Mouse (Mus musculus) MEL (cell line): Measurements from ENCODE around the gene Col6a3. TPM values are rescaled to one million over a fixed set of nuclear protein-coding genes. Genes with fewer than 3 reads are reported as not detected.

Experiments
- DNase-seq: peaks from one replicate; pipeline ENCODE4 v3.0.0; 2011; ENCODE audit warnings: low read depth, low spot score
- H3K27ac ChIP-seq: 2 replicates; pipeline ENCODE4 v1.5.1; 2012; ENCODE audit warnings: low read depth, mild to moderate bottlenecking, control low read depth, low read length, moderate library complexity; ENCODE audit not compliant: control insufficient read depth
- H3K27me3 ChIP-seq, 2 experiments: fragments of 150-350 bp in 1 of 2; sonication (generic) in 1 of 2; 2 replicates each; pipeline ENCODE4 v1.6.1; 2012; ENCODE audit warnings: low read length in 2 of 2, mild to moderate bottlenecking in 2 of 2, improper control_type of control experiment in 1 of 2, moderate library complexity in 1 of 2; ENCODE audit not compliant: insufficient read depth in 2 of 2, control insufficient read depth in 1 of 2
- H3K36me3 ChIP-seq, 2 experiments: 2 replicates each; pipeline ENCODE4 v1.6.1; 2012 to 2014; ENCODE audit warnings: low read length in 2 of 2, improper control_type of control experiment in 1 of 2, inconsistent platforms in 1 of 2, mild to moderate bottlenecking in 1 of 2; ENCODE audit not compliant: insufficient read depth in 2 of 2, control insufficient read depth in 1 of 2
- H3K4me1 ChIP-seq, 2 experiments: fragments of 150-350 bp in 1 of 2; sonication (generic) in 1 of 2; 2 replicates each; pipeline ENCODE4 v1.6.1; 2012; ENCODE audit warnings: low read length in 2 of 2, improper control_type of control experiment in 1 of 2, mild to moderate bottlenecking in 1 of 2; ENCODE audit not compliant: insufficient read depth in 2 of 2, control insufficient read depth in 1 of 2
- H3K4me3 ChIP-seq, 2 experiments: fragments of 150-350 bp in 1 of 2; sonication (generic) in 1 of 2; 2 replicates each; pipeline ENCODE4 v1.5.1; 2012; ENCODE audit warnings: low read depth in 2 of 2, low read length in 2 of 2, mild to moderate bottlenecking in 2 of 2, moderate library complexity in 2 of 2, control low read depth in 1 of 2, improper control_type of control experiment in 1 of 2; ENCODE audit not compliant: control insufficient read depth in 1 of 2, insufficient read depth in 1 of 2
- H3K79me2 ChIP-seq: 2 replicates; pipeline ENCODE4 v1.6.1; 2012; ENCODE audit warnings: mild to moderate bottlenecking, low read length, moderate library complexity; ENCODE audit not compliant: control insufficient read depth, poor library complexity, insufficient read depth
- H3K9ac ChIP-seq: 2 replicates; pipeline ENCODE4 v1.6.1; 2012; ENCODE audit warnings: low read depth, mild to moderate bottlenecking, control low read depth, low read length, moderate library complexity; ENCODE audit not compliant: control insufficient read depth, poor library complexity, severe bottlenecking
- H3K9me3 ChIP-seq: fragments of 150-350 bp; sonication (generic); replicated peaks from 2 replicates; pipeline ENCODE4 v1.6.1; 2012; ENCODE audit warnings: mild to moderate bottlenecking, low read length, improper control_type of control experiment, moderate library complexity; ENCODE audit not compliant: insufficient read depth
- BHLHE40 ChIP-seq: IDR thresholded peaks from 2 replicates; pipeline ENCODE4 v1.6.1; 2012; ENCODE audit warnings: low read depth, mild to moderate bottlenecking, inconsistent platforms, low read length, improper control_type of control experiment, borderline replicate concordance
- CHD1 ChIP-seq: IDR thresholded peaks from 2 replicates; pipeline ENCODE4 v1.6.1; 2012; ENCODE audit warnings: low read depth, mild to moderate bottlenecking, inconsistent platforms, low read length, improper control_type of control experiment
- EP300 ChIP-seq, 2 experiments: IDR thresholded peaks; 2 replicates each; pipeline ENCODE4 v1.6.1; 2011; ENCODE audit warnings: improper control_type of control experiment in 2 of 2, low read length in 2 of 2, low read depth in 1 of 2, mild to moderate bottlenecking in 1 of 2
- ETS1 ChIP-seq: IDR thresholded peaks from 2 replicates; pipeline ENCODE4 v1.6.1; 2012; ENCODE audit warnings: low read depth, mild to moderate bottlenecking, inconsistent platforms, low read length, improper control_type of control experiment, moderate library complexity
- GABPA ChIP-seq: IDR thresholded peaks from 2 replicates; pipeline ENCODE4 v1.6.1; 2012; ENCODE audit warnings: low read depth, mild to moderate bottlenecking, inconsistent platforms, low read length, improper control_type of control experiment, moderate library complexity
- GATA1 ChIP-seq: IDR thresholded peaks from 2 replicates; pipeline ENCODE4 v1.6.1; 2011; ENCODE audit warnings: low read depth, low read length, improper control_type of control experiment
- HCFC1 ChIP-seq: IDR thresholded peaks from 2 replicates; pipeline ENCODE4 v1.6.1; 2012; ENCODE audit warnings: low read depth, mild to moderate bottlenecking, inconsistent platforms, low read length, improper control_type of control experiment, moderate library complexity
- KAT2A ChIP-seq: conservative IDR thresholded peaks from 2 replicates; pipeline ENCODE4 v1.6.1; 2012; ENCODE audit warnings: low read depth, low read length, improper control_type of control experiment, inconsistent platforms
- MAX ChIP-seq: IDR thresholded peaks from 2 replicates; pipeline ENCODE4 v1.6.1; 2011; ENCODE audit warnings: low read length, improper control_type of control experiment
- MXI1 ChIP-seq: IDR thresholded peaks from 2 replicates; pipeline ENCODE4 v1.6.1; 2011; ENCODE audit warnings: mild to moderate bottlenecking, low read depth, low read length, improper control_type of control experiment
- MYB ChIP-seq: IDR thresholded peaks from 2 replicates; pipeline ENCODE4 v1.6.1; 2011; ENCODE audit warnings: mild to moderate bottlenecking, low read depth, low read length, improper control_type of control experiment
- MYC ChIP-seq: IDR thresholded peaks from 2 replicates; pipeline ENCODE4 v1.6.1; 2011; ENCODE audit warnings: low read depth, mild to moderate bottlenecking, low read length, improper control_type of control experiment, moderate library complexity
- NELFE ChIP-seq: IDR thresholded peaks from 2 replicates; pipeline ENCODE4 v1.6.1; 2011; ENCODE audit warnings: low read depth, low read length, improper control_type of control experiment
- POLR2AphosphoS2 ChIP-seq: IDR thresholded peaks from 2 replicates; pipeline ENCODE4 v1.6.1; 2011; ENCODE audit warnings: low read length, improper control_type of control experiment
- RAD21 ChIP-seq: IDR thresholded peaks from 2 replicates; pipeline ENCODE4 v1.6.1; 2011; ENCODE audit warnings: mild to moderate bottlenecking, low read depth, low read length, improper control_type of control experiment
- RCOR1 ChIP-seq: IDR thresholded peaks from 2 replicates; pipeline ENCODE4 v1.6.1; 2012; ENCODE audit warnings: low read depth, mild to moderate bottlenecking, inconsistent platforms, low read length, improper control_type of control experiment
- SIN3A ChIP-seq: IDR thresholded peaks from 2 replicates; pipeline ENCODE4 v1.6.1; 2012; ENCODE audit warnings: low read length, improper control_type of control experiment, inconsistent platforms
- SMC3 ChIP-seq: IDR thresholded peaks from 2 replicates; pipeline ENCODE4 v1.6.1; 2011; ENCODE audit warnings: low read depth, low read length, improper control_type of control experiment
- TBP ChIP-seq: IDR thresholded peaks from 2 replicates; pipeline ENCODE4 v1.8.0; 2011; ENCODE audit warnings: low read depth, low read length, improper control_type of control experiment
- TCF12 ChIP-seq: IDR thresholded peaks from 2 replicates; pipeline ENCODE4 v1.6.1; 2014; ENCODE audit warnings: low read depth, mild to moderate bottlenecking, inconsistent platforms, low read length, improper control_type of control experiment, moderate library complexity
- USF1 ChIP-seq: IDR thresholded peaks from 2 replicates; pipeline ENCODE4 v1.6.1; 2014; ENCODE audit warnings: low read depth, mild to moderate bottlenecking, inconsistent platforms, low read length, improper control_type of control experiment, moderate library complexity
- USF2 ChIP-seq, 2 experiments: IDR thresholded peaks; 2 replicates each; pipeline ENCODE4 v1.6.1; 2011 to 2012; ENCODE audit warnings: improper control_type of control experiment in 2 of 2, low read length in 2 of 2, borderline replicate concordance in 1 of 2, inconsistent platforms in 1 of 2, low read depth in 1 of 2, mild to moderate bottlenecking in 1 of 2; ENCODE audit not compliant: insufficient read depth in 1 of 2
- ZNF384 ChIP-seq: IDR thresholded peaks from 2 replicates; pipeline ENCODE4 v1.6.1; 2012; ENCODE audit warnings: low read depth, mild to moderate bottlenecking, inconsistent platforms, low read length, improper control_type of control experiment
- polyA plus RNA-seq, 2 experiments: library from polyadenylated mRNA; stranded (reverse) in 1 of 2; unstranded in 1 of 2; fragments of >175 nt in 1 of 2; fragments of >200 nt in 1 of 2; gene quantifications; 2 replicates each; pipeline versions ENCODE4 v1.2.1 to v1.2.4; 2012; ENCODE audit warnings: low replicate concordance in 2 of 2, low read depth in 1 of 2; ENCODE audit not compliant: insufficient read length in 2 of 2, insufficient read depth in 1 of 2, missing spikeins in 1 of 2
- total RNA-seq: library from RNA; depleted of rRNA; stranded (reverse); fragments of 300-350 nt; gene quantifications from 2 replicates; pipeline ENCODE4 v1.2.3, GENCODE M21; 2012

The Col6a3 gene
- total and polyA plus RNA-seq, 3 experiments = not detected

DNA sequence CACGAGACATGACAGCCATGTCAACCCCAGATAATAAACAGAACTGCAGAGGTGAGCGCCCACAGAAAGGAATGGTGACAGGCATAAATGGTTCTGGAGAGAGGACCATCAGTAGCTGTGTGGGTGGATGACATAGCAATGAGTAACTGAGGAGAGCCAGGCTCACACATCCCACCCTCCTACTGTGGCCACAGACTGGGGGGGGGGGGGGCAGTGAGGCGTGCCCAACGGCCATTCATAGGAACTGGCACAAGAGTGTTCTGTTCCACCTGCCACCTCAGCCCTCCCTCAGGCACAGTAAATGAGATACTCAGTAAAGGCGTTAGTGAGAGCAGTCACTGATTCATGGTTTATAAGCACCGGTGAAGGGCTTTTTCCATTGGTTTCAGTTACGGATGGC lies 23.0 kb upstream of the Col6a3 start:
- no peak overlapping the region for H3K9ac ChIP-seq
- no peaks in the 10 kb centered on the region for H3K27me3 ChIP-seq
- no peaks in the 10 kb centered on the region for H3K36me3 ChIP-seq
- H3K4me1 ChIP-seq = no peaks in the 10 kb centered on the region
- H3K79me2 ChIP-seq = no peaks in the 10 kb centered on the region
- H3K27ac ChIP-seq = no peak overlapping the region
- H3K9me3 ChIP-seq = no peaks in the 10 kb centered on the region
- H3K4me3 ChIP-seq = no peak overlapping the region
- no peak for TF ChIP-seq USF2 (IDR thresholded peaks at IDR 0.05; ENCODE audit: borderline replicate concordance in 1 of 2, insufficient read depth in 1 of 2, low read depth in 1 of 2, low read length in 2 of 2)
- no peak for DNase-seq

DNA sequence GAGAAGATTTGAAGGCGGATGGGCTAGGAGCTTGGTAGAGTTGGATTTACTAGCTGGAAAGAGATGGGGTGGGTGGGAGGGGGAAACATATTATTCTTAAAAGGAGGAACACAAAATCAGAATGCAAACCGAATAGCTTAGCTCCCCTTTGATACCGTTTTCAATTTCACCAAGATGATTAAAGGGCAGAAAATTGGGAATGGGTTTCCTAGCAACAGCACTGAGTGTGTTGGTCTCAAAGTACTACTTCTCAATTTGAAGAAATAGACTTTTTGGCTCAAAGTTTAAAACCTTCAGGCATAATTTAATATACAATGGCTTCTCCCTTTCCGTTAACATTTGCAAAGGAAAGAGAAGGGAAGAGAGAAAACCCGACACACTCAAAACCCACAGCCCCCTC lies 12.1 kb upstream of the Col6a3 start:
- Histone ChIP-seq H3K27me3 (no peaks in the 10 kb centered on the region), H3K4me1 (no peaks in the 10 kb centered on the region), H3K9me3 (no peaks in the 10 kb centered on the region), H3K36me3 (no peaks in the 10 kb centered on the region), H3K9ac (no peak overlapping the region), H3K27ac (no peak overlapping the region), H3K4me3 (no peak overlapping the region), H3K79me2 (no peaks in the 10 kb centered on the region)
- DNase-seq = no peak
- TF ChIP-seq KAT2A (no peak), MXI1 (no peak)

DNA sequence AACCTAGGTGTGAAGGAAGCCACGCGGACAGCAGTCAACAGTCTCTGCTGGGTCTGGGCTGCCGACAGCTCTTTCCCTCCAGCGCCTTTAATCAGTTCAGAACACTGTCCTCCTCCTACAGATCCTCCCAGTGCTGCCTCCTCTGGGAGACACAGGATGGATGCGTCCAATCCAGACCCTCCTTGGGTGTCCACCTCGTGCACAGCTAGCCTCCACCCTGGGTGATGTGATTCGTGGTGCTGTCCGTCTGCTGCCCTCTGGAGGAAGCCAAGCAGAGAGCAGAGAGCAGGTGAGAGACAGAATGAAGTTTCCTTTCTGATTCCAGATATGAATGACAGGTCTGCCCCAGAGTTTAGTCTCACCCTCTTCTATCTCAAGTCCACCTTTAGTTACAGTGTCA lies 6.1 kb upstream of the Col6a3 start:
- H3K4me3 ChIP-seq = no peak overlapping the region
- no peaks in the 10 kb centered on the region for H3K9me3 ChIP-seq
- no peak for TF ChIP-seq CHD1
- no peak for TF ChIP-seq EP300 (IDR thresholded peaks at IDR 0.05; ENCODE audit: low read depth in 1 of 2, low read length in 2 of 2)
- no peak for TF ChIP-seq SMC3
- TF ChIP-seq RCOR1 = no peak
- TF ChIP-seq RAD21 = no peak
- TF ChIP-seq GATA1 = no peak
- TF ChIP-seq NELFE = no peak
- H3K4me1 ChIP-seq = no peaks in the 10 kb centered on the region
- no peak overlapping the region for H3K27ac ChIP-seq
- H3K36me3 ChIP-seq = no peaks in the 10 kb centered on the region
- H3K9ac ChIP-seq = no peak overlapping the region
- H3K27me3 ChIP-seq = no peaks in the 10 kb centered on the region; a peak in 1 of 4 replicates
- DNase-seq = no peak
- H3K79me2 ChIP-seq = no peaks in the 10 kb centered on the region

DNA sequence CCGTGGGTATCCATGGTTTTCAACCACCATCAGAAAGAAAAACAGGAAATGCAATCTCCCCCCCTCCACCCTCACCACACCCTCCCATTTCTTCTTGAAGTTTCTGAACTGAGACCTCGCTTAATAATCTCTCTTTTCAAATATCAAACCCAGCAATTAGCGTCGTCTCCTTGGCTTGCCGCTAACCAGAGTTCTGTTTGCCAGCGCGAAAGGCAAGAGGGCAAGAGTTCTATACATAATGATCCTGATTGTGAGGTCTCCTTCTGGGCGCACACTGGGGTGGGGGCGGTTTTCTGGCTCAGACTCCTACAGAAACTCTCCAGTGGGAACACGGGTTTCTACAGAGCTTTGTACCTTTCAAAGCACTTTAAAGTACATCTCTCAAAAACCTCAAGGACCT lies 1.4 kb upstream of the Col6a3 start:
- no peaks in the 10 kb centered on the region for H3K4me1 ChIP-seq
- H3K4me3 ChIP-seq = no peak overlapping the region
- H3K9ac ChIP-seq = no peak overlapping the region
- no peaks in the 10 kb centered on the region for H3K9me3 ChIP-seq
- H3K27me3 ChIP-seq = no peaks in the 10 kb centered on the region; a peak in 1 of 4 replicates
- no peaks in the 10 kb centered on the region for H3K36me3 ChIP-seq
- H3K27ac ChIP-seq = no peak overlapping the region
- no peaks in the 10 kb centered on the region for H3K79me2 ChIP-seq
- no peak for DNase-seq
- TF ChIP-seq USF1 (no peak), TCF12 (no peak), MAX (no peak), MYC (no peak), RCOR1 (no peak), SMC3 (no peak), ETS1 (no peak), SIN3A (no peak), BHLHE40 (no peak), HCFC1 (no peak), MYB (no peak), TBP (no peak), ZNF384 (no peak), GABPA (no peak), POLR2AphosphoS2 (no peak)
